Mouse (Mus musculus): ENCODE measurements around the gene Xxylt1.

DNA sequence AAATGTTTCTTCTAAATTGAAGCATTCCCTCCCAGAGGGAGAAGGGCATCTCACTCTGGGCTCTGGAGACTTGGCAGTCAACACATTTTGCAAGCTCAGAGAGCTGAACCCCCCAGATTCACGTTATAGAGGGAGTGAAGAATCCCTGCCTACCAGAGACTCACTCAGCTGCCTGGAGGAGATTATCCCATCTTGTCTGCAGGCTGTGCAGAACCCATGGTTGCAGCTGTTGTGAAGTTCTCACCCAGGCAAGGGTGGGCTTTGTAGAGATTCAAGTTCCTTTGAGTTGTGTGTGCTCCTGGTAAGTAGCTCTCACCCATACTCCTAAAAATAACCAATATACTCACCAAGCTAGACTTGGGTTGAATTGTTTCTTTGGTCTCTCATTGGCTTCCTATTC, 132.6 kb downstream of the Xxylt1 start:
- no peak for TF ChIP-seq RAD21 (IDR thresholded peaks at IDR 0.05; ENCODE audit: low read depth, low read length)
- TF ChIP-seq CTCF (IDR thresholded peaks at IDR 0.05 in 2 of 3, conservative IDR thresholded peaks at IDR 0.05 in 1 of 3; ENCODE audit: control insufficient read depth in 1 of 3, insufficient read depth in 1 of 3, low read depth in 2 of 3, low read length in 3 of 3, poor library complexity in 1 of 3, severe bottlenecking in 1 of 3): no peak
- no peak for TF ChIP-seq MAFK (IDR thresholded peaks at IDR 0.05; ENCODE audit: borderline replicate concordance, low read depth, low read length)
- TF ChIP-seq TCF12 (IDR thresholded peaks at IDR 0.05; ENCODE audit: low read depth, low read length): no peak
- no peak for TF ChIP-seq POLR2A (IDR thresholded peaks at IDR 0.05; ENCODE audit: control insufficient read depth in 1 of 2, insufficient read depth in 1 of 2, low read depth in 1 of 2, low read length in 2 of 2, poor library complexity in 1 of 2)
- no peak for TF ChIP-seq EP300 (IDR thresholded peaks at IDR 0.05; ENCODE audit: low read depth in 1 of 2, low read length in 2 of 2)
- TF ChIP-seq CHD2 (IDR thresholded peaks at IDR 0.05; ENCODE audit: low read length): no peak

Measured in MEL (cell line).